Mouse (Mus musculus): ENCODE measurements around the gene Iqgap2. TPM values are rescaled to one million over a fixed set of nuclear protein-coding genes. Genes with fewer than 3 reads are reported as not detected.
A peak's percentile ranks its signal among the peaks of the same experiment; 100 is the strongest.

The Iqgap2 gene
- polyA plus RNA-seq (2012; rRNA removed): 5.1 and 6.0 TPM in 2 replicates

DNA sequence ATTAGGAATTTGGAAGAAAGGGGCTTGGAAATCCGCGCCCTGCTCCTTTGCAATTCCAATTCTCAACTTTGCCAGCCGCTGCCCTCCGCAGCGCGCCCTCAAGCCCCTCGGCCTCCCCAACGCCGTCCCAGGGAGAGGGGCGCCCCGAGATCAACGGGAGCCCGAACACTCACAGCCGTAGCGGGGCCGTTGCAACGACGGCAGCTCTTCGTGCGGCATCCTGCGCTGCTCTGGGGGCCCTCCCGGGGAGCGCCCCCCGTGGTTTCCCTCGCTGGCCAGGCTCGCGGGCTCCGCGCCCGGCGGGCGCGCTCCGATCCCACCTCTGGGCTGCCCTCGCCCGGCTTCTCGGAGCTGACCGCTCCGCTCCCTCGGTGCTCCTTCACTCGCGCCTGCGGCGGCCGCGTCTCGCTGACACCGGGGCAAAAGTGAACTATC lies at the start of gene Iqgap2:
TSS of gene Iqgap2 (minus strand) at position 432 of the 435 bp plus-strand sequence.
- no peak for TF ChIP-seq CTCF (IDR thresholded peaks at IDR 0.05; ENCODE audit: borderline replicate concordance, extremely low read depth, insufficient read depth, insufficient read length)
- no peak for TF ChIP-seq POLR2A (IDR thresholded peaks at IDR 0.05; ENCODE audit: borderline replicate concordance, extremely low read depth, insufficient read depth, insufficient read length, poor library complexity, severe bottlenecking)
- DNase-seq (ENCODE audit: low read depth): peak; percentile 47

DNA sequence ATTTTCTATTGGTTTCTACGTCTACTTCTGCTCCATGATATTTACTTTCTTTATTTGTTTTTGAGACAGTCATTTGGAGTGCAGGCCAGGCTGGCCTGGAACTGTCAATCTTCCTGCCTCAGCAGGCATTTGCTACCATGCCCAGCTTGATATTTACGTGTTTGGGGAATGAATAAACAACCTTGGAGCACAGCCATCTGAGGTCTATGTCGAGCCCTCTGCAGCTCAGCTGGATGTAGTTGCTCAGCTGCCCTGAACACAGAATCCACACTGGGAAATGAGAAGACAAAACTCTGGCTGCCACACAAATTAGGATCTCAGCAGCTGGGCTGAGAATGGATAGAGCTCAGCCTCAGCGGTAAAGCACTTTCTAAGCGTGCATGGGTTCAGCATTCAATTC lies 49.1 kb upstream of the Iqgap2 start:
- peak; percentile 69 for DNase-seq (ENCODE audit: low read depth)
- no peak for TF ChIP-seq POLR2A (IDR thresholded peaks at IDR 0.05; ENCODE audit: borderline replicate concordance, extremely low read depth, insufficient read depth, insufficient read length, poor library complexity, severe bottlenecking)
- TF ChIP-seq CTCF (IDR thresholded peaks at IDR 0.05; ENCODE audit: borderline replicate concordance, extremely low read depth, insufficient read depth, insufficient read length): no peak

DNA sequence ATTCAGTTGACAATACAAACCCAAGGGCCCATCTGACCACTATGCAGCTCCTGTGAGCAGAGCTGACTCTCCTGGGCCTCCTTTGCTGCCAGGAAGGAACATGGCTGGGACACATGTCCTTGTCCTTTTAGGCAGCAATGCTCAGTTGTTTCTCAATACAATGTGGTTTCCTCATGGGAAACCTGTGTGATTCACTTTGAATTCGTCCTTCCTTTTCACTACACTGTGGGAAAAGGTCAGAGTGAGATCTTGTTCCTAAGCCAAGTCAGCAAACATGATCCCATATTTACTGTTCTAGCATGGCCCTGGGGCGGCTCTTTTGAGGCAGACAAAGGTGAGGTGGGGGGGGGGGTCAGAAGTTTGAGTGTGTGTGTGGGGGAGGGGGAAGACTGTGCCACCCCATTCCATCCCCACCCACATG lies 32.5 kb upstream of the Iqgap2 start:
- no peak for DNase-seq (ENCODE audit: low read depth)
- no peak for TF ChIP-seq CTCF (IDR thresholded peaks at IDR 0.05; ENCODE audit: borderline replicate concordance, extremely low read depth, insufficient read depth, insufficient read length)
- no peak for TF ChIP-seq POLR2A (IDR thresholded peaks at IDR 0.05; ENCODE audit: borderline replicate concordance, extremely low read depth, insufficient read depth, insufficient read length, poor library complexity, severe bottlenecking)

DNA sequence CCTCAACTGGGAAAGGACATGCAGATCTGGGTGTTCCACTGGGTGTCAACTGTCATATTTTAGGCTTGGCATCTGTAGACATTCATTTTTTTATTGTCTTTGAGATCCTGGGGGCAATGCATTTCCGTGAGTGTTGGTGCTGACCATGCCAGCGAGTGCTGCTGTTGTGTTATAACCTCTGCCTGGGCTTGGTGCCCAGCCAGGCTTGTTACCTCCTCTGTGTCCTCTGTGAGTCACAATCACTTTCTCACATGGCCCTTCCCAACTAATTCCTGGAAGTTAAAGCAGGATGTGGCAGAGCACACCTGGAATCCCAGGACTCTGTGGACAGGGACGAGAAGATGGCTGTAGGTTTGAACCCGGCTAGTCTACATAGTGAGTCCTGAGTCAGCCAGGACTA lies 30.9 kb upstream of the Iqgap2 start:
- DNase-seq (ENCODE audit: low read depth): no peak
- TF ChIP-seq POLR2A (IDR thresholded peaks at IDR 0.05; ENCODE audit: borderline replicate concordance, extremely low read depth, insufficient read depth, insufficient read length, poor library complexity, severe bottlenecking) (no peak), CTCF (IDR thresholded peaks at IDR 0.05; ENCODE audit: borderline replicate concordance, extremely low read depth, insufficient read depth, insufficient read length) (no peak)

DNA sequence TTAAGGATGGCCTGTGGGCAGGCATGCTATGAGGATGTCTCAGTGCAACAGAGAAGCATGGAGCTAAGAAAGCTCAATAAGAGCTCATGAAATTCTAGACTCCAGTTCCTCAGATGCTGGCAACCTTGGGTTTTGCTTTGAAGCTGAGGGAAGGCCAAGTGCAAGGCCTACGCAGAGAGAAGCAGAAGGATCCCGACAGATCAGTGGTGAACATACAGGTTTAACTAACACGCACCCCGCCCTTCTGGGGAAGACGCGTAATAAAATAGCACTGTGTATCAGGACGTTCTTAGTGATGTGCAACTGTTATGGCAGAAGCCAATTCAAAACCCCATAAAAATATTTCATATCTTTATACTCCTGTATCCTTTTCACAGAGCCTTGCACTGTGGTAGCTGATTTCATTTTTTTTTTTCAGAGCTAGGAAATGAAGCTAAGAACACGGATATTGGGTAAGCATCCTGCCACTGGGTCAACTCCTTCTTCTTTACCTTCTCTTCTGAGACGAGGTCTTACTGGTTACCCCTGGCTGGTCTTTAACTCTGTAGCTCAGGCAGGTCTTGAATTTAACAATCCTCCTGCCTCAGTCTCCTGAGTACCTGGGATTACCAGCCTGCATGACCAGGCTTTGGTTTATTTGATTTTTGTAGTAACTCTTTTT lies 27.0 kb upstream of the Iqgap2 start:
- DNase-seq (ENCODE audit: low read depth): no peak

DNA sequence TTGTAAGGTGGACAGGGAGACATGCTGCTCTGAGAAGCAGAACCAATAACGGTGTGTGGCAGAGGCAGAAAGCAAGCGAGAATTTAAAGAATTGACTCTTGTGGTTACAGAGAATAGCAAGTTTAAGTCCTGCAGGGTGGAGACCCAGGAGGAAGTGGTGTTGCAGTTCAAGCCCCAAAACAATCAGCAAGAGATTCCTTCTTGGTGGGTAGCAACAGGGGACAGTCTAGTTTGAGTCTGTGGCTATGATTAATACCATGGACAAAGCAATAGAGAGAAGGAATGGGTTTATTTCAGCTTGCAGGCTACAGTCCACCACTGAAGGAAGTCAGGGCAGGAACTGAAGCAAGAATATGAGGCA lies 21.3 kb upstream of the Iqgap2 start:
- TF ChIP-seq CTCF (IDR thresholded peaks at IDR 0.05; ENCODE audit: borderline replicate concordance, extremely low read depth, insufficient read depth, insufficient read length): no peak
- no peak for DNase-seq (ENCODE audit: low read depth)

More for the DNA sequence above, 27.0 kb upstream of the Iqgap2 start:
- no peak for TF ChIP-seq CTCF (IDR thresholded peaks at IDR 0.05; ENCODE audit: borderline replicate concordance, extremely low read depth, insufficient read depth, insufficient read length)
- no peak for TF ChIP-seq POLR2A (IDR thresholded peaks at IDR 0.05; ENCODE audit: borderline replicate concordance, extremely low read depth, insufficient read depth, insufficient read length, poor library complexity, severe bottlenecking)

DNA sequence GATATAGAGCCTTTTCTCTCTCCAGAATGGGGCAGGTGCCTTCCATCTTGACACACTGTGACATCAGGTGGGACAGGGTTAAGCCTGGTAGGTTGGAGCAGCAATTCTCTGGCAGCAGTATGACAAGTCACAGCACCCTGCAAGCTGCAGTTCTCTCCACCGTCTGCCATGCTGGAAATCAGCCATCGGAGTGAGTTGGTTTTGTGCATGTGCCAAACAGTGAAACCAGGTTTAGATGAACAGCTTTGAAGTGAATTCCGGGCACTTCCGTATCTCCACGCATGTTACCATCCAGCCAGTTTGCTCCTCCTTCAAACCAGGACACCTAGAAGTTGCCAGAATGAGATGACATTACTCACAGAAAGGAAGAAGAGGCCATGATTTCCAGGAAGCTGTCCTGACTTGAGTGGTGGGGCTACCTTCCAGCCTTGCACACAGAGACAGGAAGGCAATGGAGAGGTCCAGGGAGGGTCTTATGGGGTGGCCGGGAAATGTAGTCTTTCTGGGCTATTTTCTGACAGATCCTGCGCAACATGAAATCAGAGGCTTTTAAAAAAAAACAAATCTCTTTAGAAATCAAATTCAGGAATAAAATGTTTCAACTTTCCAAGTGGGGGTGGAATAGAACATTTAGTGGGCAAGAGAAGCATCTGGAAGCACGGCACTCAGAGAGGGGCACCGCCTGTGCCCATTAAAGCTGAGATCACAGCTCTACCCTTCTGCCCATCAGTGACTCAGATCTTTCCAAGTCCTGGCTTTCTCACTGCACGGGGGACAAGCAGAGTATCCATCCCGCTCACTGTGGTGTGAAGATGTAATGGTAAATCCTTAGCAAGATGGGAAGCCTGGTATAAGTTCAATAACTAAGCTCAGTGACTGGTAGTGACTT lies 20.7 kb upstream of the Iqgap2 start:
- DNase-seq (ENCODE audit: low read depth): peak; percentile 87

DNA sequence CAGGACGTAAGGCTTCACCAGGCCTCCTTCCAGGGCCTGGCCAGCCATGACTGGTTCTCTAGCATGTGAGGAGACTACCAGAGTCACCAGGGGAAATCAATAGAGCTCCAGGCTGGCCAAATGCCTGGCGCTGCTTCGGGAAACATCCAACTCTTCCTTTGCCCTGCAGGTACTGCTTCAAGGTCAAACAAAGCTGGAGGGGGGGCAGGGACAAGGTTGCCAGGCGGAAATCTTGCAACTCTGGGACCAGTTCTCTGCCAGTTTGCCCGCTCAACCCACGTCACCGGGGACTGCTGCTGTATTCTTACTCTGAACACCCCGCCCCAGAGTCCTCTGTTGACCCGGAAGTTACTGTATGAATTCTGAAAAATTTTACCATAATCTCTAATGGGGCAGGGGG lies 18.5 kb upstream of the Iqgap2 start:
- peak; percentile 8 for DNase-seq (ENCODE audit: low read depth)

More for the DNA sequence above, 20.7 kb upstream of the Iqgap2 start:
- TF ChIP-seq CTCF (IDR thresholded peaks at IDR 0.05; ENCODE audit: borderline replicate concordance, extremely low read depth, insufficient read depth, insufficient read length): no peak
- no peak for TF ChIP-seq POLR2A (IDR thresholded peaks at IDR 0.05; ENCODE audit: borderline replicate concordance, extremely low read depth, insufficient read depth, insufficient read length, poor library complexity, severe bottlenecking)

DNA sequence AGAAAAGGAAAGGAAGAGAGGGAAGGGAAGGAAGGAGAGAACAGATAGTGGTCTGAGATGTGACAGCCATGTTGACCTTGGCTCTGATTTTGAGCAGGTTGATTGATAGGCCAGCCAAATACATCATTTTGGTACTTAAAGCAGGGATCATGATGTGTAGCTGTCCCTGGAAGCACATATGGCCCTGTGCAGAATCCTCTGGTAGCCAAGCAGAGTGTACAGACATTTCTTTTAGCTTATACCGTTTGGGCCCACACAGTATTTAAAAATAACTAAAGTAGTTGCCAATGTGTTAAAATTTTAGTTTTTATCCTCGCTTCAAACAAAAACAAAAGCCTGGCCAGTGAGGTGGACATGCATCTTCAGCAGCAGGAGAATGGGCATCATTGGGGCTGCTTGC lies 17.5 kb upstream of the Iqgap2 start:
- no peak for DNase-seq (ENCODE audit: low read depth)
- no peak for TF ChIP-seq CTCF (IDR thresholded peaks at IDR 0.05; ENCODE audit: borderline replicate concordance, extremely low read depth, insufficient read depth, insufficient read length)
- TF ChIP-seq POLR2A (IDR thresholded peaks at IDR 0.05; ENCODE audit: borderline replicate concordance, extremely low read depth, insufficient read depth, insufficient read length, poor library complexity, severe bottlenecking): no peak

More for the DNA sequence above, 18.5 kb upstream of the Iqgap2 start:
- no peak for TF ChIP-seq POLR2A (IDR thresholded peaks at IDR 0.05; ENCODE audit: borderline replicate concordance, extremely low read depth, insufficient read depth, insufficient read length, poor library complexity, severe bottlenecking)
- no peak for TF ChIP-seq CTCF (IDR thresholded peaks at IDR 0.05; ENCODE audit: borderline replicate concordance, extremely low read depth, insufficient read depth, insufficient read length)

DNA sequence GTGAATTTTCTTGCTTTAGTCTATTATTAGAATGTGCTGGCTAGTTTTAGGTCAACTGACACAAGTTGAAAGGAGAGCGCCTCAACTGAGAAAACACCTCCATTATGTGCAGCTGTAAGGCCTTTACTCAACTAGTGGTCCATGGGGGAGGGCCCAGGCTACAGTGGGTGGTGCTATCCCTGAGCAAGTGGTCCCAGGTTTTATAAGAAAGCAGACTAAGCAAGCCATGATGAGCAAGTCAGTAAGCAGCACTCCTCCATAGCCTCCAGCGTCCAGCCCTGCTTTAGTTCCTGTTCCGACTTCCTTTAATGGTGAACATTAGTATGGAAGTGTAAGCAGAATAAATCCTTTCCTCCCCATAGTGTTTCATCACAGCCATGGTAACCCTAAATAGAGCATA lies 11.0 kb upstream of the Iqgap2 start:
- TF ChIP-seq POLR2A (IDR thresholded peaks at IDR 0.05; ENCODE audit: borderline replicate concordance, extremely low read depth, insufficient read depth, insufficient read length, poor library complexity, severe bottlenecking): no peak
- TF ChIP-seq CTCF (IDR thresholded peaks at IDR 0.05; ENCODE audit: borderline replicate concordance, extremely low read depth, insufficient read depth, insufficient read length): no peak
- DNase-seq (ENCODE audit: low read depth): no peak

DNA sequence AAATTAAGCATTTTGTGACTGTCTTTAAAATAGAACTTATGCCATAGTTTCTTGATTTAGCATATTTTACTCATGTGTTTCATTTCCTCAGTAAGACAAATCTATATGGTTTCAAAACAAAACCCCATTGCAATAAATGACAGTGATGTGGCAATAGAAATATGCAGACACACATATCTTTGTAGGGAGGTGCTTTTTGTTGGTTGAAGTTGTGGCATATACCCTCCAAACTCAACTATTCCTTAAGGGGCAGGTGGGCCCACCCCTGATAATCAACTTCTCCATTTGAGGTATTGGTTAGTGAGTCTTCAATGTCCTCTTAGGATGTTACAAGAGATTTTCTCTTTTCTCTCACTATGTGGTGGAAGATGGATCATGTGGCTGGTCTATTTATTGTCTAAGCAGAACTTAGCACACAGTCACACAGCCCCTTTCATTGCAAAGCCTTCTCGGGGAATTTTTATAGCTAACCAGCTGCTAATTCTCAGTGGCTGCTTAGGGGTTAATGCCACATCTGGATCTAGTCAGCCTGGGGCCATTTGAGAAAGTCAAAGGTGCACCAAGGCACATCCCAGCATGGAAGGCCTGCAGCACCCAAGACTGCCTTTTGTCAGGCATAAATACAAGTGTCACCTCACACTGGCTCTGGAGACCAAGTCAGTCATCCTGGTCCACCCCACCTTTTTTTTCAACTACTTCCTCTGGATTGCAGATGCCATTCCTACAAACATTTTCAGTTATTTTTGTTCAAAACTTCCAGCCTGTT lies 8.3 kb upstream of the Iqgap2 start:
- TF ChIP-seq CTCF (IDR thresholded peaks at IDR 0.05; ENCODE audit: borderline replicate concordance, extremely low read depth, insufficient read depth, insufficient read length): no peak
- no peak for TF ChIP-seq POLR2A (IDR thresholded peaks at IDR 0.05; ENCODE audit: borderline replicate concordance, extremely low read depth, insufficient read depth, insufficient read length, poor library complexity, severe bottlenecking)
- no peak for DNase-seq (ENCODE audit: low read depth)

All from brain, embryonic 14.5 days (tissue).